Mouse (Mus musculus): Measurements from ENCODE around the gene Syt13. TPM values are rescaled to one million over a fixed set of nuclear protein-coding genes. Genes with fewer than 3 reads are reported as not detected.

The Syt13 gene
- total RNA-seq, 2 experiments from 2014 or later: 1.1 to 3.9 TPM

GRCm38 (mm10) chr2:93005028-93005427 lies 90.1 kb downstream of the Syt13 start:
- DNase-seq (ENCODE audit: low spot score in 2 of 2): no peak

Other genes with a start within 250 kb of the Syt13 start
- 10 to 100 TPM; 59.3 to 65.4 TPM for gene Prdm11, start 131.1 kb downstream of the Syt13 start, total RNA-seq (2021)